Mouse (Mus musculus) frontal cortex, postnatal 36 days (tissue): Measurements from ENCODE around the gene Fgfr2.

ENCODE experiments used
- DNase-seq, 2 experiments: peaks; one replicate each; pipeline ENCODE4 v3.0.0; 2022; ENCODE audit warnings: low spot score in 2 of 2

Fgfr2 gene

DNA sequence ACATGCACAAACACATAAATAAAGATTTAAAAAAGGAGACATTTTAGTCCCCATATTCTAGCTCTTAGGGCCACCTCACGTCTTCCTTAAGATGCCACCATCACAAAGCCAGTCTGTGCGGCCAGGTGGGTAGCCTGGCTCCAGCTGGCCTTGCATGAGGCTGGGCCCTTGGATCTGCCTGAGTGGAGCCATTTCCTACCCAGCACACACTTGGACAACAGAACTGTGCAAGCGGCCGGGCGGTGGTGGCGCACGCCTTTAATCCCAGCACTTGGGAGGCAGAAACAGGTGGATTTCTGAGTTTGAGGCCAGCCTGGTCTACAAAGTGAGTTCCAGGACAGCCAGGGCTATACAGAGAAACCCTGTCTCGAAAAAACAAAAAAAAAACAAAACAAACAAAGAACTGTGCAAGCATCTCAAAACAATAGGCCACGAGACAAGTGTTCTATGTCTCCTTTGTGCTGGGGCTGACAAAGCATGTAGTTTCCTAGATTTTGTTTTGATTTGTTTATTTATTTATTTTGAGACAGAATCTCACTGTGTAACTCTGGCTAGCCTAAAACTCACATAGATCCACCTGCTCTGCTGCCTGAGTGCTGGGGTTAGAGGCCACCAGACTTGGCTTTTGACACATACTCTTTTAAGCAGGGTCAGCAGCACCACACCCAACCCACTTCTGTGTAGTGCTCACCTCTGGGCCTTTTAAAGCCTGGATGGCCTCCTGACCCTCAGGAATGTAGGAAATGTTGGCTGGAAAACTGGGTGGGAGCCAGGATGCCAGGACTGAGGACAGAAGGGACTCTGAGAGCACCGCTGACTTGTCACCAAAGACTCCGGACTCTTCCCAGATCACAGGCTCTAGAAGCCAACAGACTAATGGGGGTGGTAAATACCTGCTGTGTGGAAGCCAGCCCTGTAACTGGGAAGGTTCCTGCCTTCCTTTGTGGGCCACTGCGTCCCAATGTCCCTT lies 400.5 kb downstream of the Fgfr2 start:
- no peak for DNase-seq

DNA sequence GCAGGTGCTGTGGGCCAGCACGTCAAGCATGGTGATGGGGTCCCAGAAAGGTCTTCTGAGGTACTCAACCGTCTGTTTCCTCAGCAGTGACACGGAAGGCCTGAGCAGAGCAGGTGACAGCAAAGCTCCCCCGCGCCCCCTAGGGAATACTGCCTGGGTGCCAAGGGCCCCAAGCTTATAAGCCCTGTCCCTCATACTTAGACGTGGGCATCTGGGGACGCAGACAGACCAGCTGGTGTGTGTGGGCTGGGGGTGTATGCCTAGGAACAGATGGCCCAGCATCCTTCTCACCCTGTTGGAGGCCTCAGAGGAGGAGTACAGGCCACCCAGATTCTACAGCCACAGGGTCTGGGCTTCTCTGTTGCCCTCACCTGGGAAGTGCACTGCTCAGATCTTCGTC lies 402.6 kb downstream of the Fgfr2 start:
- peak in 1 of 2 experiments; percentile 74 for DNase-seq

DNA sequence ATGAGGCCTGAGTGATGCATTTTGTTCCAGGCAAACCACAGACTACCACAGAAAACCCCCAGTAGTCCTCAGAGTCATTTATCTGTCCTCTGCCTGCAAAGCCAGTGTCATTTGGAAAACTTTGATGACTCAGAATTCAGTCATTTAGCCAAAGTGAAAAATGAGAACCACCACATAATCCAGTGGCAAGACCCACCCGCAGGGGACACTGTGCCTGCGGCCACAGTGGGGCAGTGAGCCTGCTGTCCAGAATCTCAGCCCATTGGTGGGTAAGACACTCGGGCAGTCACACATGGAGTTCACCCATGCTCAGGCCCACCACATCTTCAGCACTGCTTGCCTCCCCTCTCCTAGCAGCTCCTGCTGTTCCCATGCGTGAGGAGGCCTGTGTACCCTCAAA lies 403.6 kb downstream of the Fgfr2 start:
- DNase-seq = no peak

DNA sequence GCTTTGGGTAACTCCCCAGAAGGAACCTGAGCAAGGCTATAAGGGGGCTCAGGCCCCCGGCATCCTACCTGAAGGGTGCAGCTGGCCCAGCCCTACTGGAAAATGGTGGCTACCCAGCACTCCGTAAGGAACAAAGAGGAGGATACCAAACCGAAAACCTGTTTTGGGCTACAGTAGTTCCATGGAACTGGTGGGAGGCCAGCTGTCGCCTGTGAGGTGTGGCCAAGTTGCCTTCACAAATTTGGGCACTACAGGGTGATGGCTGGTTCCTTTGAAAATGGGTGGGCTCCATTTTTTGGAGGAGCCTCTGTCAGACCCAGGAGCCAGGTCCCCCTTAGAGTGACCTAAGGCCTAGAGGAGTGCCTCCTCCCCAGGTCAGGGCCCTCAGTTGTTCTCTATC lies 407.9 kb downstream of the Fgfr2 start:
- no peak for DNase-seq

DNA sequence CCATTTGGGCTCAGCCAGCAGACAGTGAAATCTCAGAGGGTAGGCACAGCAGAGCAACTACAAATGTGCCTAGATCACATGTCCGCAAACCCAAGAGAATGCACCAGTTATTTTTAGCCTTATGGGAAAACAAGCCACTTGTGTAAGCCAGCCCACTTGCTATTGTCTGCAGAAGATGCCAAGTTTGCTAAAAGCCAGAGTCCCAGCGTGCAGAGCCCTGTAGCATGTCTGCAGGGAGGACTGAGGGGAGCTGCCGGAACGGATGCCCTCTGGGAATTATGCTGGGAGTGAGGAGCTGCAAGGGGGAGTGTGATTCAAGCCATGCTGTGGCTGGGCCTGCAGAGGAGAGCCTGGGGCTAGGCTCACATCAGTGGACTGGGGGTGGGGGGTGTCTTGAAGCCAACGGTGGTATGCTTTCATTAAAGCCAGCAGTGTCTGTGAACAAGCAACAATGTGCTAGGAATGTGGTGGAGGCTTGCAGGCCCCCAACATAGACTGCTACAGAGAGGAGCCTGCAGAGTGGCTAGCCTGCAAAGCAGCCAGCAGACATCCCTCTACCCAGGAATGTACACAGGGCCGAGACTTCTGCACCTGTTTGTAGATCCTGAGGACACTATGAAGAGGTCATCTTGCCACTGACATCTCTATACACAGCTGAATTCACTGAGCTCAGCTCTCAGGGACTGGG lies 408.8 kb downstream of the Fgfr2 start:
- DNase-seq = no peak

DNA sequence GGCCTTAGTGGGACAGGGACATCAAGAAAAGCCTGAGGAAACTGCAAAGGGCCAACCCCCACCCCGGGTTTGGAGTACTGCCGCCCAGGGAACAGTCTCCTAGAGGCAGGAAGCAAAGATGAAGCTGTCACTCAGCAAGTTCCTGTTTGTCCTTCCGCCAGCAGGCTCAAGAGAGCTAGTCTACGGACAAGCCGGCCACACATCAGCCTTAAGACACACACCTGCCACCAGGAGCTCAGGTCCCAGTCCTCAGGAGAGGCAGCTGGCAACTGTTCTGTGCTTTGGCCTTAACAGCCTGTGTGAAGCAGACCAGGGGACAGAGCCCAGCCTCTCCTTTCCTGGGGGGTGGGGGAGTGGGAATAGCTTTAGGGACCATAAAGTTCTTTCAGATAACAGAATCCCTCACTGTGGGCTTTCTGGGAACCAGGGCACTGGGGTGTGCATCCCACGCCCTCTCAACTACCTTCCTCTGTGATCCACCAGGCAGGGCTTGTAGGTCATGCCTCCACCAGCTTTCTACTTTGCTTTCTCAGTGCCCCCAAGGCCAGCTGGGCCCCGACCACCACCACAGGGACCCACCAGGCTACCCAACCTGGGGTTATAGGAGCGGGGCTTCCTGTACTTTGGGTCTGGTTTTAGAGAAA lies 409.5 kb downstream of the Fgfr2 start:
- DNase-seq = no peak

DNA sequence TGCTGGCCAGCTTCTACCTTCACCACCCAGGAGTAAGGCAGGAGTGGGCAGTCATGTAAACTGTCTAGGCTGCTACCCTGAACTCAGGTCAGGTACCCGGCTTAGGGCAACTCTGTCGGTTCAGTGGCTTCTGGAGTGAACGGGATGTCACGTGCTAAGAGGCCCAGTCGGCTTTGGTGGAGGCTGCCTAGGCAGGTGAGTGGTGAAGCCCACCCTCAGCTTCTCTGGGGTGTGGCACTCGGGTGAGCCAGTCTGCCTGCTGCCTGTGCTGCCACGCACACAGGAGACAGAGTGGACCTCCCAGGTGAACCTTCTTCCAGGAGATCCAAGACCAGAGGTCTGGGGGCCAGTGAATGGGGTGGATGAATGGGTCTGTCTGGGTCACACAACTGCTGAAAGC lies 410.2 kb downstream of the Fgfr2 start:
- DNase-seq = no peak

DNA sequence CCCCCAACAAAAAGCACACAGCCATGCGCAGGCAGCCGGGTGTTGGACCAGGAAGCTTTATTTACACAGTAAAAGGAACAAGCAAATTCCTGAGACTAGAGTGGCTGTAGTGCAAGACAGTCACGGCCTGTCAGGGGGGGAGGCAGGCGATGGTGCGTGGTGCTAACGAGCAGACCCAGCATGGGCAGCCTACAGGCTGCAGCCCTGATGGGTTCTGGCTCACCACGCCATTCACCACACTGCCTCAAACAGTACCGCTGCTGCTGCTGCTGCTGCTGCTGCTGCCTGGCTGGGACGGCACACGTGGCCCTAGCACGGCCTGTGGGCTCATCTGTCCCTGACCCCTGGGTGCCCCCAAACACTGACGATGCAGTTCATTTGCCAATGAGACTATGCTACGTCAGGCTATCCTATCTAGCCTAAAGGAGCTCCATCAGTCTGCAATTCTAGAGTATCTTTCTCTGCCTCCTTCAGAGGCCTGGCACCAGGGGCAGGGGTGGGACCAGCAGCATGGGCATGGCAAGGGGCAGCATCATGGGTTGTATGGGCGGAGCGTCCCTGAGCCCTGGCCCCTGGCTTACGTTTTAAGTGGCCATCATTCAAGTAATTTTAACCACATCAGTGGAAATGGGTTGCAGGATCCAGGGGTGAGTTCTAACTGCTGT lies 411.0 kb downstream of the Fgfr2 start:
- no peak for DNase-seq

DNA sequence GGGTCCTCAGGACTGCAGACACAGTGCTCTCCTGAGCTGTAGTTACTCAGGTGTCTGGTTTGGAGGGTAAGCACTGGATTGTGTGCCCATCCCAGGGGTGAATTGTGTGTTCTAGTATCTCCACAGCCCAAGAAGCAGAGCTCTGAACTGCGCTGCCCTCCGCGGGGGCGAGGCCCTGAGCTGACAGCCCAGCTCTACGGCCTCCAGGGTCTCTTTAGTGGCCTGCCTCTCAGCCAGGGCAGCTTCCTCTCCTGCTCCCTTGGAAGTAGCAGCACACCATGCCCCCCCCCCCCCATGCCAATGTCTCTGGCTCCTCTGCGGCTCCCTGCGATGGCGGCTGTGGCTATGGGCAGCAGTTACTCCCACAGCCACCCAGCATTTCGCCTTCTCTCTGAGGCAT lies 411.6 kb downstream of the Fgfr2 start:
- DNase-seq = no peak

DNA sequence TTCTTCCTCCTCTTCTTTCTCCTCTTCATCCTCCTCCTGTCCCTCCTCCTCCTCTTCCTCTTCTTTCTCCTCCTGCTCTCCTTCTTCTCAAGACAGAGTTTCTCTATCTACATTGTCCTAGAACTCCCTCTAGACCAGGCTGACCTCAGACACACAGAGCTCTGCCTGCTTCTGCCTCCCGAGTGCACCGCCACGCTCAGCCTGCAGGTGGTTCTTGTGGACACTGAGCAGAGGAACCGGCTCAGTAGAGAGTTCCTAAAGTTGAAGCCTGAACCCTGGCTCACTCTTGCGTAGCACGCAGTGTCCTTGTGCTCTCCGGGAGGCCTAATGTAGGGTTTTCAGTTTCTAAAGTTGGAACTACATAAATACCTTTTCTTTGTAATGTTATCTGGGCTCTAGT lies 418.0 kb downstream of the Fgfr2 start:
- no peak for DNase-seq

DNA sequence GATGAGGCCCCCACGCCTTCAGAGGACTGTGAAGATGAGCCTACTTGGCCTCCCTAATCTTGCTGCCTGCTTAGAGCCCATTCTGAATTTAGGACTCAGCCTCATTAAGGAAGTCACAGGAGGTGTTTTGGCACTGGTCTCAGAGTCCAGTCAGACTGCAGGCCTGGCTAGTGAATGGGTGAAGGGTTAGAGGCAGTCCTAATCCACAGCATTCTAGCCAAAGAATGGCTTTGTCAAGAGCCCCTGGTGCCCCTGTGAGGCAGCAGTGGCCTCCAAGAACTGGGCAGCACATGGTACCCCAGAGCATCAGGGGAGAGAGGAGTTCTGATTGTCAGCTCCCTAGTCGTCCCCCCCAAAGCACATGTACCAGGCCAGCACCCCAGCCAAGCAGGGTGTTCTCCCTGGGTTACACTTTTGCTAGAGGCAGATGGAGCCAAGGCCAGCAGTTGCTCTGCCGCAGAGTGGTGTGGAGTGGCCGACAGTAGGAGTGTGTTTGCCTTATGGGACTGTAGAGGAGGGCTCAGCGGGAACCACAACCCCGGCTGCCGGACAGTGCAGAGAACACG lies 418.8 kb downstream of the Fgfr2 start:
- no peak for DNase-seq

DNA sequence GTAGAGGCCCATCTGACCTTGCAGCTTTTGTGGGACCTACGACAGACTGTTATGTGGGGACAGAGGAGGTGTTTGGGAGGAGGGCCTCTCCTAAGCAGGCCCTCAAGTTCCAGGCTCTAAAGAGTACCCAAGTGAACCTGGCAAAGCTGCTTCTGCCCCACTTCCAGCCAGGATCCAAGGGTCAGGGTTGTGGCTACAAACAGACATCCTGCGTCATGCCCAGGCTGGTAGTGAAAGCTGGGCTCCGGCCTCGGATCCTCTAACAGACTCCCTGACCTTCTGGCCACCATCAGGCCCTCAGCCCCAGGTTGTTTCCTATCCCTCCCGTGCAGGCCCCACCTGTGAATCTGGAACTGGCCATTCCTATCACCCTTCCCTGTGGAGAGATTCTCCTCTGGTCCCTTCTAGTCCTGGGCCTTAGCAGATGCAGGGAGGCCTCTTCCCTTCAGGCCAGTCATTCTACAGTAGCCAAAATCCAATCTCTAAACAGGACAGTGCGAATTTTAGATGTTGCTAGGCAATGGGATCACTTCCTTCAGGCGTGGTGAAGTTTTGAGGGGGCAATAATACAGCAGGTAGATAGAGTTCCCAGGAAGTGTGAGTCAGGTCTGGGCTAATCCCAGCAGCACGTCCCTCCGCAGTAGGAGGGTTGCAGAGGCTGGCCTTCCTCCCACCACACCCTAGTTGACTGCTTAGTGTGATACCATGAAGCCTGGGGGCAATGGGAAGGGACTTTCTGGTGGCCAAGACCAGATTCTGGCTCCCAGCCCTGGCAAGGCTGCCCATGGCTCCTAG lies 419.4 kb downstream of the Fgfr2 start:
- DNase-seq = no peak

DNA sequence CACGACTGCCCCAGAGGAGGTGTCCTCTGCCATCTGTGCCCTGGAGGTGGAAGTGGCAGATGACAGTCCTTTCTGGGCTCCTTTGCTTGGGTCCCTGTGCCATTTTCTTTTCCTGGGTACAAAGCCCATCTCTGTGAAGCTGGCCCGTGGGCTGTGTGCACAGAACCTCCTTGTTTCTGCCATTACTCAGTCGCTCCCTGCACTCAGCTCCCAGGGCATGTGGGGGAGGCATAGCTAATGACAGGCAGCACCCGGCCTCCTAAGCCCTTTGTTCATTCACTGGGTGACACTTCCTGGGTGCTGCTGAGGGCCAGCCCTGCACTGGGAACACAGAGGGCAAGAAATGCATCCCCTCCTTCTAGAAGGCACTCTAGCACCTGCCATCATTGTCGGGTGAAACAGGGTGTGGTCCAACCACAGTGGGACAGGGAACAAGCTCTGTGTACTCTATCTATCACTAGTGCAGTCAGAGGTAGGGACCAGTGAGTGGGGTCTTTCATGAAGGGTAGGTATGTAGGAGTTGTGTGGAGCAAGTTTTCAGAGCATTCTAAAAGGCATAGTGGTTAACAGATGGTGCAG lies 420.6 kb downstream of the Fgfr2 start:
- no peak for DNase-seq

DNA sequence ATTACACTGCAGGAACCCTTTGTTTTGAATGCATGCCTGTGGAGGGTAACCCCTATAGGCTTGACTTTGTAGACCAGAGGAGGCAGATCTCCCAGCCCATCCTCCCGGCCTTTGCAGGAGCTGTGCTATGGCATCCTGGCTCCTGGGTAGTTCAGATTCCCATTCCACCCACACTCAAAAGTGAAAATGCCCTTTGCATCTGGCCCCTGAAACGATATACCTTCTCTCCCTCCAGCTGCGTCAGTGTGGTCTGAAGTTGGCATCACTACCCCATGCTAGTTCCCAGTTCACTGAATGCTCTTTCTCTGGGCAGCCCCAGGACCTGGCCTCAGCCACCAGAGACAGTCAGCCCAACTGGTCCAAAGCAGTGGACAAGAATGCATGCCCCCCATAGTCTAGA lies 421.1 kb downstream of the Fgfr2 start:
- DNase-seq = no peak

DNA sequence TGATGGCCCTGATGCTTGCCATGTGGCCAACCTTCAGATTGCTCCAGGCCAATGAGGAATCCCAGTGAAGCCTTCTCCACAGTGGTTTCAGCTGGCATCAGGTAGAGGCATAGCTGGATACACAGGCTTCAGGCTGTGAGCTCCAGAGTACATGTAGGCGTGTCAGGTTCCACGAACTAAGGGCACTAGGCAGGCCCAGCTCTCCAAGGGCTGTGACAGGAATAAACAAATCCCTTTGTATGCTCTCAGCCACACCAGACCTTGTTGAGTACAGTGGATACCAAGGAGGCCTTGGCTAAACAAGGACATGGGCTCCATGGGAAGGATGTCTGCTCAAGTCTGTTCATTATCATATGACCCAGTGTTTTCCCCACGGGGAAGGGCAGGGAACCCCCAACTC lies 421.7 kb downstream of the Fgfr2 start:
- no peak for DNase-seq

DNA sequence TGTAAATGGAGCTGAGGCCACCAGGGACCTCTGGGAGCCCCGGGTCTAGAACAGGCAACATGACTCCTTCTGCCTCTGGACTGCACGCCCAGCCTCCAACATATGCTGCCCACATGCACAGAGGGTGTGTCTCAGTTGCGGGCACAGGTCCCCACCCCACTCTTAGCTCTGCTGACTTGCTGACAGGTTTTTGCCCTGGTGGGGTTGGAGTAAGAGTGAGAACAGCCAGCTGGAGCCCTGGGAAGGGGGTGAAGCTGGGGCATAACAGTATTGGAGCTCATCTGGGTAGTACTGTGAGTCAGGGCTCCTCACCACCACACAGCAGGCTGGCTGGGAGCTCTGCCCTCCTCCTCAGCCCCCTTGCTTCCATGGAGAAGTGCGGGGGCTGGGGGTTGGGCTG lies 423.0 kb downstream of the Fgfr2 start:
- no peak for DNase-seq

DNA sequence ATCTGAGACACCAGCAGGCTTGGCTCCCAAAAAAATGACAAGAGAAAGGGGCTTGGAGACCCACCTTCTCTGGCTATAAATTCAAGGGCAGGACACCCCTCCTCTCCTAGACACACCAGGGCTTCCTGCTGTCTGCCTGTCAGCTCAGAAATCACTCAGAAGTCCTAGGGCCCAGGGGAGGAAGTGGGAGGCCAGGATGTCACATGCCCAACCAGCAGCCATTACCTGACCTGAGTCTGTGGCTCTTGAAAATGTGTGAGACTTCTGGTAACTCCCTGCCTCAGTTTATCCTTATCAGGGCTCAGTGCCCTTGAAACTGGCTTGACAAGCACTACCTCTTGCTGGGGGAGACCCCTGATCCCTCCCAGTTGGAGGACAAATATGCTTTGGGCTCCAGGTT lies 423.5 kb downstream of the Fgfr2 start:
- no peak for DNase-seq

DNA sequence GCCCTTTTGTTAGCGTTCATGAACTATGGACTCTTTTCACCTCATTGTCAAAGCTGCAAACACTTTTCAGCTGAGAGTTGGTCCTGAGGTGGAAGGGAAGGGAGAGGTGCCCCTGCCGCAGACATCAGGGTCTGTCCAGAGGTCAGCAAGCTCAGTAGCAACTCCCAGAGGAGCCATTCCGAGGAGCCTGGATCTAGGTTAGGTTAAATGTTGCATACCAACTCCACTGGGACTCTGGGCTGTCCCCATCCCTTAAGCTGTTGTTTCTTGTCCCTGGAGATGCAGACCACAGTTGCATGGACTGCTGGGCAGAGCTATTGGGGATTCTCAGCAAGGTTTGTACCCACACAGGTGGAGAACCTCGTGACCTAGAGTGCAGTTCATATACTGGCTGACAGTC lies 424.0 kb downstream of the Fgfr2 start:
- DNase-seq = no peak

DNA sequence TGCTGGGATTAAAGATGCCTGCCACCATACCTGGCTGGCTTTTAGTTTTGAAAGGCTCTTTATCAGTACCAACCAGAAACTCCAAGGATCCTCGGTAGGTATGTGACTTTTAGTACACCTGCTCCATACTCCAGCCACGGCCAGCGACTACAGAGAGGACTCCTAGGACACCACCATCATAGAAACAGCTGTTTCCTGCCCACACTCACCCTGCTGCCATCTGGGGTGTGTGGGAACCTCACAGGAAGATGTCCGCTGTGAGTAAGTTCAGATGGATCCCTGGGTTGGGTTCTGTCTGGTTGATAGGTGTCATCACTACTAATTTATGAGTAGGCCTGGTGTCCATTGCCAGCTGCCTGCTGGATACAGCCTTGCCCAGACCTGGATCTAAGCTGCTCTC lies 424.4 kb downstream of the Fgfr2 start:
- DNase-seq = no peak

DNA sequence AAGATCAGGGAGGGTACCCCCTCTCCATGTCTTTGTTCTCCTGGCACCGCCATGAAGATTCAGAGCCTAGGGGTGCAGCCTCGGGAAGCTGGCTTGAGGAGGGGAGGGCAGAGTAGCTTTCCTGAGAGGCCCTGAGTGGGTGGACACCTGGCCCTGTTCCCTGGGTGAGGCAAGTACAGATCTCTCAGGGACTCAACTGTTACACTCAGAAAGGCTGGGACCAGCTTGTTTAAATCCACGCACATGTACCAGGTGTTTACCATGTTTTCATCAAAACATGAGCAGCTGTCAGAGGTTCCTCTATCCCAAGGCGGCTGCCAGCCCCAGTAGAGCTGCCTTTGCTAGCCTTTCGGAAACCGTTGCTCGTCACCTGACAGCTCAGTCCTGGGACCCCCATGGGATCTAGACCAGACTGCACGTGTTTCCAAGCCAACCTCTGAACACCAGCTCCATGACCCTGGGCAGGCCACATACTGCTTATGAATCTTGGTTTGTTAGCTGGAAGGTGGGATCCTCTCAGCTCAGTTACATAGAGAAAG lies 425.8 kb downstream of the Fgfr2 start:
- DNase-seq = no peak
